Mouse (Mus musculus) left cerebral cortex, postnatal 14 days (tissue): ENCODE measurements at regions not wholly inside any gene's neighbourhood (a gene's known extent, or its start where the extent isn't known, plus 50 kb on each side); places are given as distances from the start of the nearest gene placed in this dataset.

Experiments
- DNase-seq, 2 experiments: peaks; one replicate each; pipeline ENCODE4 v3.0.0; 2021 to 2022; ENCODE audit warnings: low spot score in 2 of 2, mixed read lengths in 1 of 2
- intact Hi-C: fragments of 180-260 bp; cut with DNase I; formaldehyde crosslinking; loops from one replicate; pipeline ENCODE4 v1.15.1; 2025

- intact Hi-C loops, result loop anchor here (2.0 kb wide), 1 partner anchor 105 kb away; the partner anchor contains the start of gene Arhgap5
- peak in 1 of 2 experiments; percentile 20 for DNase-seq
Measured at GRCm38 (mm10) chr12:52397718-52398510, 105.9 kb upstream of the Arhgap5 start.

- intact Hi-C loops, result no loop called here
- no peak for DNase-seq
Measured at GRCm38 (mm10) chr12:52398511-52398975, 105.2 kb upstream of the Arhgap5 start.

- no peak for DNase-seq
- intact Hi-C loops, result no loop called here
Measured at GRCm38 (mm10) chr12:52400099-52400498, 103.7 kb upstream of the Arhgap5 start.

- no peak for DNase-seq
- intact Hi-C loops, result no loop called here
Measured at GRCm38 (mm10) chr12:52402711-52403110, 101.1 kb upstream of the Arhgap5 start.

GRCm38 (mm10) chr12:52406386-52406785, 97.4 kb upstream of the Arhgap5 start:
- no peak for DNase-seq
- intact Hi-C loops, result no loop called here

- DNase-seq, result no peak
- intact Hi-C loops, result no loop called here
Measured at GRCm38 (mm10) chr12:52408307-52408895, 95.4 kb upstream of the Arhgap5 start.

- intact Hi-C loops, result no loop called here
- no peak for DNase-seq
Measured at GRCm38 (mm10) chr12:52409221-52409620, 94.6 kb upstream of the Arhgap5 start.

- no peak for DNase-seq
- intact Hi-C loops, result no loop called here
Measured at GRCm38 (mm10) chr12:52412172-52412571, 91.6 kb upstream of the Arhgap5 start.

- intact Hi-C loops, result no loop called here
Measured at GRCm38 (mm10) chr12:52413046-52413473, 90.7 kb upstream of the Arhgap5 start.

GRCm38 (mm10) chr12:52422729-52423128, 81.0 kb upstream of the Arhgap5 start:
- intact Hi-C loops, result no loop called here
- no peak for DNase-seq

More at GRCm38 (mm10) chr12:52413046-52413473, 90.7 kb upstream of the Arhgap5 start:
- peak in 1 of 2 experiments; percentile 20 for DNase-seq

GRCm38 (mm10) chr12:52424336-52425034, 79.3 kb upstream of the Arhgap5 start:
- no peak for DNase-seq
- intact Hi-C loops, result no loop called here

- intact Hi-C loops, result no loop called here
- DNase-seq, result peak; percentile 19 to 49
Measured at GRCm38 (mm10) chr12:52429935-52430334, 73.8 kb upstream of the Arhgap5 start.

GRCm38 (mm10) chr12:52431933-52432332, 71.8 kb upstream of the Arhgap5 start:
- intact Hi-C loops, result no loop called here
- DNase-seq, result no peak

GRCm38 (mm10) chr12:52434021-52434420, 69.8 kb upstream of the Arhgap5 start:
- no peak for DNase-seq
- intact Hi-C loops, result no loop called here

- intact Hi-C loops, result no loop called here
Measured at GRCm38 (mm10) chr12:52435321-52435720, 68.5 kb upstream of the Arhgap5 start.

GRCm38 (mm10) chr12:52435795-52436211, 68.0 kb upstream of the Arhgap5 start:
- DNase-seq, result peak in 1 of 2 experiments; percentile 28
- intact Hi-C loops, result no loop called here

More at GRCm38 (mm10) chr12:52435321-52435720, 68.5 kb upstream of the Arhgap5 start:
- DNase-seq, result no peak

GRCm38 (mm10) chr12:52436941-52437340, 66.8 kb upstream of the Arhgap5 start:
- DNase-seq, result no peak
- intact Hi-C loops, result no loop called here

- no peak for DNase-seq
- intact Hi-C loops, result no loop called here
Measured at GRCm38 (mm10) chr12:52439241-52439640, 64.5 kb upstream of the Arhgap5 start.

- peak in 1 of 2 experiments; percentile 19 for DNase-seq
- intact Hi-C loops, result no loop called here
Measured at GRCm38 (mm10) chr12:52440868-52441365, 62.9 kb upstream of the Arhgap5 start.

- DNase-seq, result no peak
- intact Hi-C loops, result no loop called here
Measured at GRCm38 (mm10) chr12:52442337-52442736, 61.4 kb upstream of the Arhgap5 start.
